ENCODE assay signal across 8 mouse cellular contexts in the genomic region with DNA sequence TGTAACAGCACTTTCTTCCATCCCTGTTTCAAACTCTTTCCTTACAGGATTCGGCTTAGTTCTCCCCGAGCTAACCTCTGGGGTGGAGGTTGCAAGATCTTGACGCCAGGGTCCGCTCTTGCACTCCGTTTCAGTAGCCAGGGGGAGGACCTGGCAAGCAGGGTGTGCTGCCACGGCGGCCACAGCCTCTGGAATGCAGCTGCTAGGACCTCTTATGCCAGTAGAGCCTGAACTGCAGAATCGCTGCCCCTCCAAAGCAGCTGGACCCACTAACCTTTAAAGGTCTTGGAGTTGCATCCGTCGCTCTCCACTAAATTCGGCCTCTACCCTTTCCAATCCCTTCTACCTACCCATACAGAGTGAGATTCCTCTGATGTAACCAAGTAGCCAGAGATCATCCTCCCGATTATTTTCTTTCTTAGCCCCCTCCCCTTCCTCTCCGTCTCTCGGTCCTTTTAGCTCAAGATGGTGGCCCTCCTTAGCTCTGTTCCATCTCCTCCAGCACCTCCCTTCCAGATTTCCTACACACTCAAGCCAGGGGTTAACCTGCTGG. TPM values are rescaled to one million over a fixed set of nuclear protein-coding genes. Genes with fewer than 3 reads are reported as not detected.
DNase-seq lines count a peak whose midpoint lies in the region; ATAC-seq and TF ChIP-seq lines count a peak whose summit lies in the region.

No protein-coding gene starts in this region.

- H3K9me3 ChIP-seq in hindbrain, embryonic 10.5 days, result no peaks in the 10 kb centered on the region
- no peaks in the 10 kb centered on the region for H3K9me3 ChIP-seq in lung, embryonic 14.5 days (ENCODE audit: low read depth, low read length)

- peak; percentile 93 for TF ChIP-seq CTCF in lung, embryonic 14.5 days (IDR thresholded peaks at IDR 0.05; ENCODE audit: low read depth)
- peak; percentile 81 for TF ChIP-seq CTCF in olfactory bulb, adult 2 months (IDR thresholded peaks at IDR 0.05; ENCODE audit: insufficient read depth, low read depth, low read length)

- H3K27ac ChIP-seq in hindbrain, embryonic 10.5 days, result peak overlapping the region; percentile 88
- peak overlapping the region; percentile 90 for H3K27ac ChIP-seq in lung, embryonic 14.5 days (ENCODE audit: low read depth)
- H3K27ac ChIP-seq in olfactory bulb, adult 2 months (ENCODE audit: insufficient read depth, low read depth, low read length), result peak overlapping the region; percentile 49; the same call in 1 of the 2 replicates

- peaks cover 24% of the 10 kb centered on the region for H3K4me1 ChIP-seq in hindbrain, embryonic 10.5 days (replicated peaks)
- no peaks in the 10 kb centered on the region for H3K4me1 ChIP-seq in lung, embryonic 14.5 days (ENCODE audit: insufficient read depth)
- peaks cover 12% of the 10 kb centered on the region for H3K4me1 ChIP-seq in olfactory bulb, adult 2 months (ENCODE audit: control insufficient read depth, insufficient read depth, low read length)

- no peak for TF ChIP-seq POLR2A in olfactory bulb, adult 2 months (IDR thresholded peaks at IDR 0.05; ENCODE audit: insufficient read depth, low read depth, low read length)

- ATAC-seq in lung, embryonic 14.5 days (ENCODE audit: insufficient read depth), result peak; percentile 92

- H3K36me3 ChIP-seq in hindbrain, embryonic 10.5 days, result no peaks in the 10 kb centered on the region
- no peaks in the 10 kb centered on the region for H3K36me3 ChIP-seq in lung, embryonic 14.5 days (ENCODE audit: insufficient read depth)

- peak; percentile 88 for DNase-seq in Muller cell, postnatal 12 days (ENCODE audit: inconsistent ontology term)
- peak; percentile 29 for DNase-seq in cerebellum, adult 8-10 months
- peak; percentile 27 to 82 for DNase-seq in frontal cortex, adult 2 months (ENCODE audit: extremely low spot score in 1 of 2, low spot score in 1 of 2)
- DNase-seq in hindbrain, embryonic 10.5 days (ENCODE audit: low spot score), result peak; percentile 87
- peak; percentile 42 for DNase-seq in layer of hippocampus, adult 9-10 months (ENCODE audit: low spot score)
- DNase-seq in lung, embryonic 14.5 days, result peak; percentile 96
- peak; percentile 48 for DNase-seq in thymus, postnatal 0 days (ENCODE audit: low spot score)

- H3K4me3 ChIP-seq in hindbrain, embryonic 10.5 days, result peak overlapping the region; percentile 76
- peak overlapping the region; percentile 68 for H3K4me3 ChIP-seq in lung, embryonic 14.5 days (ENCODE audit: low read depth, low read length)
- H3K4me3 ChIP-seq in olfactory bulb, adult 2 months (ENCODE audit: insufficient read depth, low read depth, low read length), result peak overlapping the region; percentile 51

- under 1% methylated on average over 14 of the region's 14 CpGs for WGBS in hindbrain, embryonic 10.5 days
- WGBS in lung, embryonic 14.5 days, result under 1% methylated on average over 14 of the region's 14 CpGs
- WGBS in olfactory bulb, adult 2 months, result under 1% methylated on average over 14 of the region's 14 CpGs

- peak overlapping the region; percentile 33; the same call in 1 of the 2 replicates for H3K9ac ChIP-seq in lung, embryonic 14.5 days

- H3K27me3 ChIP-seq in hindbrain, embryonic 10.5 days (ENCODE audit: insufficient read depth, poor library complexity, severe bottlenecking), result peaks cover 7% of the 10 kb centered on the region; the same call in 1 of the 2 replicates
- no peaks in the 10 kb centered on the region for H3K27me3 ChIP-seq in lung, embryonic 14.5 days (ENCODE audit: insufficient read depth, low read length)

- H3K4me2 ChIP-seq in lung, embryonic 14.5 days, result peak overlapping the region; percentile 91

RNA-seq across cellular contexts. Expression of gene Mertk, which starts 0.5 kb away (rescaled TPM):
- polyA plus RNA-seq in frontal cortex, adult 2 months (2012; rRNA removed), result 16.8 and 18.3 TPM in 2 replicates
- 3.4 and 4.4 TPM in 2 replicates for polyA plus RNA-seq in hindbrain, embryonic 10.5 days (2016; fragmentation: Nextera tagmentation; extraction: Ambion mirVana)
- 4.5 TPM in 2 replicates for polyA plus RNA-seq in lung, embryonic 14.5 days (2014; fragmentation: Nextera tagmentation; extraction: Ambion mirVana)
- not detected in 2 replicates for polyA plus RNA-seq in olfactory bulb, adult 2 months (2012; ENCODE audit: insufficient read depth, insufficient read length, low replicate concordance, missing spikeins)
- polyA plus RNA-seq in thymus, postnatal 0 days (2015; fragmentation: Nextera tagmentation; extraction: Ambion mirVana), result 1.5 and 1.9 TPM in 2 replicates

RNA-seq across cellular contexts. Expression of gene Anapc1, which starts 11.0 kb away (rescaled TPM):
- 41.4 and 45.5 TPM in 2 replicates for polyA plus RNA-seq in frontal cortex, adult 2 months (2012; rRNA removed)
- 68.2 and 76.2 TPM in 2 replicates for polyA plus RNA-seq in hindbrain, embryonic 10.5 days (2016; fragmentation: Nextera tagmentation; extraction: Ambion mirVana)
- 91.2 and 92.7 TPM in 2 replicates for polyA plus RNA-seq in lung, embryonic 14.5 days (2014; fragmentation: Nextera tagmentation; extraction: Ambion mirVana)
- 302 TPM in 1 of 2 replicates, not detected in the other for polyA plus RNA-seq in olfactory bulb, adult 2 months (2012; ENCODE audit: insufficient read depth, insufficient read length, low replicate concordance, missing spikeins)
- polyA plus RNA-seq in thymus, postnatal 0 days (2015; fragmentation: Nextera tagmentation; extraction: Ambion mirVana), result 35.4 and 35.9 TPM in 2 replicates

Comparison
In these comparisons a context has a peak if more than half of its experiments do, and no peak if none do; other contexts are left out.
1. Peak in every context shown above with its lines: DNase-seq, ATAC-seq, H3K4me3 ChIP-seq and H3K27ac ChIP-seq.
2. DNase-seq: peak in every context shown above with its lines; median percentile 96 in lung, embryonic 14.5 days; 88 in Muller cell, postnatal 12 days; 87 in hindbrain, embryonic 10.5 days; 54 in frontal cortex, adult 2 months; 48 in thymus, postnatal 0 days; 42 in layer of hippocampus, adult 9-10 months; 29 in cerebellum, adult 8-10 months.